Mouse (Mus musculus): ENCODE data around the gene Pbx3.

GRCm38 (mm10) chr2:34249961-34250658, 122.8 kb downstream of the Pbx3 start:
- TF ChIP-seq POLR2A (IDR thresholded peaks at IDR 0.05; ENCODE audit: control insufficient read depth, extremely low read depth, insufficient read depth, low read length, poor library complexity) (no peak), CTCF (IDR thresholded peaks at IDR 0.05; ENCODE audit: borderline replicate concordance, control insufficient read depth, extremely low read depth, insufficient read depth, low read length, poor library complexity) (no peak)

Measured in thymus, adult 2 months (tissue).